Mouse (Mus musculus) retina, adult 2 months (tissue): ENCODE results near the gene Havcr1.
"Not testable (repeated sequence)": the region's sequence is repeated elsewhere in the genome, so short reads cannot be mapped to it uniquely, and the experiment has no call there.

Experiments
- DNase-seq: peaks from one replicate; pipeline ENCODE4 v3.0.0-alpha.2; 2012; ENCODE audit warnings: low read depth, low spot score

Havcr1 gene

DNA sequence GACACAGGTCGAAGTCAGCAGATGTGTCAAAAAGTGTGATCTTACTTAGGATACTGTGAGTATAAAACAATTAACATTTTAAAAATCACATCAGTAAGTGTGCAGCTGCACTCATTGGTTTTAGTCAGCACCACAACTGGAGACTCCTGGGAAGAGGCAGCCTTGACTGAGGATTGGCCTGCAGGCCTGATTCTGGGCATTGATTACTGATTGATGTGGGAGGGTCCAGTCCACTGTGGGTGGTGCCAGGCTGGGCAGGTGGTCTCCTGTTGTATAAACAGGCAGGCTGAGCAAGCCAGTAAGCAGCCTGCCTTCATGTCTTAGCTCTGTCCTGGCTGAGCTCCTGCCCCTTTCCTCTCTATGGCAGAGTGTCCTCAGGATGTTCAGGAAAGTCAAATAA is at the start of gene Havcr1:
Gene Havcr1 (plus strand): TSS at position 5 of the 400 bp plus-strand sequence.
- not testable (repeated sequence) for DNase-seq

GRCm38 (mm10) chr11:46690136-46690535 is 44.7 kb upstream of the Havcr1 start:
- DNase-seq, result no peak

- DNase-seq, result not testable (repeated sequence)
Observed at GRCm38 (mm10) chr11:46695849-46696248, 39.0 kb upstream of the Havcr1 start.

- no peak for DNase-seq
Observed at GRCm38 (mm10) chr11:46697433-46698277, 37.2 kb upstream of the Havcr1 start.

GRCm38 (mm10) chr11:46698278-46698655 is 36.6 kb upstream of the Havcr1 start:
- DNase-seq, result no peak

- no peak for DNase-seq
Observed at GRCm38 (mm10) chr11:46698830-46699229, 36.0 kb upstream of the Havcr1 start.

DNA sequence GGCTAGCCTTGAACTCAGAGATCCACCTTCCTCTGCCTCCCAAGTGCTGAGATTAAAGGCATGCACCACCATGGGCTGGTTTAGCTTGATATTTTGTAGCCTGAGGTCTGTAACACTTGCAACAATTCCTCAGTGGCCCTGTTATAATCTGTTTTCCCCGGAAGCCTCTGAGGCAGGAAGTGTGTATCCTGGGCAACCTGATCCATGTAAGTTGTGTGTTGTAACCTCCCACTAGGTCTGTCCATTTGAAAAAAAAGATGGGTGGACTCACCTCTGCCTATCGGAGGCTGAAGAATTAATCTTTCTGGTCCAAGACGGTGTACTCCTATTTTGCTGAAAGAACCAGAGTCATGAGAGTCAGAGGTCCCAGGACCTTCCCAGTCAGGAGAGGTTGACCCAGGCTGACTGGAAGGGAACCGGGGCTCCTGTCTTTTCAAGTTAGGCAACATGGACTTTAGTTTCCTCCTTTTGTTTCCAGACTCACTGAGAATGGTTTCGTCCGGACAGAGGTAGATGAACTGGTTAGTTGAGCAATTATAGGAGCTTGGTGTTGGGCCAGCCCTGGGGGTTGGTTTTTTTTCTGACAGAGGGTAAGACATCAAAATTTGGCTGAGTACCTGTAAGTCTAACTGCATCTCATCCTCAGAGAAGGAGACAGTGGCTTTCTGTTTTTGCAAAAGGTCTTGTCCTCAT is 28.1 kb upstream of the Havcr1 start, which contains the start of gene Timd2:
Gene Timd2 (minus strand): TSS at position 398 of the 693 bp plus-strand sequence.
- no peak for DNase-seq

DNA sequence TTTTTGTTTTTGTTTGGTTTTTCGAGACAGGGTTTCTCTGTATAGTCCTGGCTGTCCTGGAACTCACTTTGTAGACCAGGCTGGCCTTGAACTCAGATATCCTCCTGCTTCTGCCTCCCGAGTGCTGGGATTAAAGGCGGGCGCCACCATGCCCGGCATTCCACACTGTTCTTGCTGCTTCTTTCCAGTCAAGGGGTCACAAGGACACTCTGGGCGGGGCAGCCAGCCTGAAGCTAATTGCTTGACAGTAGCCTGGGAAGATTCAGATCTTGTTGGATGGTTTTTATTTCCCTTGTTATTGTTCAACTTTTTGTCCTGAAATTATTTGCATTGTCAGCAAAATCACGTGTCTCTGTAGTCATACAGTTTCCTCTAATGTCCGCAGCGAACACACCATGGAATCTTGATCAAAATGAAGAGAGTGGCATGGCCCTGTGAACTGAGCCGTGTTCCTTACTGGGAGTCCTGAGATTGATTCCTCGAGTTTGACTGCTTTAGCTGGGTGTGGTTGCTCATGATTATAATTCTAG is 3.3 kb upstream of the Havcr1 start:
- no peak for DNase-seq

GRCm38 (mm10) chr11:46733242-46733789 is 1.6 kb upstream of the Havcr1 start:
- no peak for DNase-seq

DNA sequence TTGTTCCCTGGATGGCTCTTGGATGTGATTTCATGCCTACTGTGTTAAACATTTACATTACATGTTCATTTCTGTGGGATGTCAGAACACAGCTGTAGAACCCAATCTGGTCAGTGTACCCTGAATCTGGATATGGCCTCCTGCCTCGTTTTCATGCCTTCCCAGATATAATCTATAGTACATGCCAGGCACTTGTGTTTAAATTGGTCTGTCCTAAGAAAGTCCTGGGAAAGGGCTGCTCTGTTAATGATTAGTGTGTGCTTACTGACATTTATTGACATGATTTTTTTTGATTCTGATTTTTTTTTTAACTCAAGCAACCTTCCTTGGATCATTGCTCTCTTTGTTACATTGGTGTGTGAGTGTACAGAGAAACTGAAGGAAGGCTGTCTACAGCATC is 263 bp upstream of the Havcr1 start:
- DNase-seq, result no peak

- DNase-seq, result no peak
Observed at GRCm38 (mm10) chr11:46739501-46739900, 4.6 kb downstream of the Havcr1 start.

DNA sequence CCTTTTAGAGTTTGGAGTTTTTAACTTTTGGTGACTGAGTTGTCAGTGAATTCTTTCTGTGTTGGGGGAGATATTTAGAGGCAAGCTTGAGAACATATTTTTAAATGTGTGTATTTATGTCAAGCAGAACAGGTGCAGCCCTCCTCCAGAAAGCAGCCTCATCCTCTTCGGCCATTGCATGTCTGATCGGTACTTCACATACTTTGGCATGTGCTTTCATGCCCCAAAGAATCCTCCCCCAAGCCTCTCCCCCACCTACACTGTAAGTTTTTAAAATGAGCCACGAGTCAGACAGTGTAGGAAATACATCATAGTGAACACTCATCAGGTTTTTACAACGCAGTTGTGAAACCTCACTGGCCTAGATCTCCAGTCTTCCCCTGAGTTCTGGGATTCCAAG is 6.0 kb downstream of the Havcr1 start:
- DNase-seq, result no peak

GRCm38 (mm10) chr11:46741716-46742115 is 6.8 kb downstream of the Havcr1 start:
- DNase-seq, result no peak

DNA sequence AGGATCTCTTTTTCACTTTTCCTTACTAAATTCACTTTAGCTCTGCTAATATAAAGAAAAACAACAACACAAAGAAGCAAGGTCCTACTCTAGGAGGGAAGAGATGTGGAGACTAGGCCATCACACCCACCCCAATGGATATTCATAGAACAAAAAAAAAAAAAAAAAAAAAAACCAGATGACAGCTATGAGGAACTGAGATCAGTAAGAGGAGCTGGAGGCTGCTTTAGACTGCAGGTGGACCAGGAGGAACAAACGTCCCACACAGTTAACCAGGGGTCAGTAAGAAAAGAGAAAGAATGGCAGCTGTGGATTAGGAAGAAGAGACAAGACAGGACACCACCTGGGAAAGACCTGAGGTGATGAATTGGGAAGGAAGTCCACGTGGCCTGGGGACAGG is 13.1 kb downstream of the Havcr1 start:
- no peak for DNase-seq

DNA sequence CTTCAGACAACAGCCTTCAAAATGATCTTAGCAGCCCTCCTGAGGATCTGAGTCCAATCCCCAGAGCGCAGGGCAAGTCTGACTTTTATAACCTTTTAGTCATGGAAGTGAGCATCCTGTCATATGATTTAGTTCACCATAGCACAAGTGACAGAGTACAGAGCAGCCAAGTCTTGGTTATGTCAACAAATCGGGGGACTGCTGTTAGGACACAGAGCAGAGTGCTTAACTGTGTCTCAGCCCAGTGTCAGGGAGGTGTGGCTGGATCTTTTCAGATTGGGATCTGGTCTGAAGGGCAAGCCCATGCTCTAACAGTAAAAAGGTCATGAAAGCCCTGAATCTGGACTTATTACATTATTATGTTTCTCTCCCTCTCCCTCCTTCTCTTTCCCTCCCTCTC is 18.8 kb downstream of the Havcr1 start:
- DNase-seq, result no peak

- no peak for DNase-seq
Observed at GRCm38 (mm10) chr11:46754669-46755068, 19.8 kb downstream of the Havcr1 start.

DNA sequence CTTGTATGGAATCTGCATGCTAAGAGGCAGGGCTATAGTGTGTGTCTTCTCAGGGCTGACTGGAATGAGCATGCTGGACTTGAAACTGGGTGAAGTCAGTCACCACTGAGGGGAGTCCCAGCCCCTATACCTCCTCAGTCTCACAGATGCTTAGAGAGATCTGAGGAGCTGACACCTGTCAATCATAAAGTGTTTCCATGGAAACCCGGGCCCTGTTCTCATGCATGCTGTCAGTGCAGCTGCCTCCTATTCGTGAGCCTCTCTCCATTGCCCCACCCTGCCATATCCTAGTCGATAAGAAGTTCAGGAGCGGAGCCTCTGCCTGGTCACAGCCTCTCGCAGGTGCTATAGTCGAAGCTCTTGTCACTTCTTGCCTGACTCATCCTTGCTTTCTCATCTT is 20.8 kb downstream of the Havcr1 start:
- not testable (repeated sequence) for DNase-seq

- DNase-seq, result no peak
Observed at GRCm38 (mm10) chr11:46776879-46777278, 42.0 kb downstream of the Havcr1 start.

GRCm38 (mm10) chr11:46779811-46780210 is 44.9 kb downstream of the Havcr1 start:
- no peak for DNase-seq

- DNase-seq, result no peak
Observed at GRCm38 (mm10) chr11:46804440-46804839, 69.6 kb downstream of the Havcr1 start.

GRCm38 (mm10) chr11:46810511-46810910 is 75.6 kb downstream of the Havcr1 start, which contains the start of gene Timd4:
Gene Timd4 (plus strand): TSS chr11:46810800.
- no peak for DNase-seq

GRCm38 (mm10) chr11:46817692-46818091 is 82.8 kb downstream of the Havcr1 start:
- DNase-seq, result no peak
